Mouse (Mus musculus): ENCODE results near the gene Gm49510. TPM values are rescaled to one million over a fixed set of nuclear protein-coding genes. Genes with fewer than 3 reads are reported as not detected.
A peak's percentile ranks its signal among the peaks of the same experiment; 100 is the strongest.

Gm49510 gene
- polyA plus RNA-seq, 1 experiment from 2014 or later: not detected

- Histone ChIP-seq H3K4me2 (replicated peaks; ENCODE audit: low read depth, low read length) (peak overlapping the region; percentile 67), H3K9me3 (ENCODE audit: control insufficient read depth, low read depth, low read length) (no peaks in the 10 kb centered on the region), H3K4me3 (ENCODE audit: low read depth, low read length) (peak overlapping the region; percentile 67), H3K36me3 (ENCODE audit: control insufficient read depth, insufficient read depth, low read length) (peaks cover 30% of the 10 kb centered on the region; the same call in 1 of the 2 replicates), H3K27me3 (ENCODE audit: control insufficient read depth, insufficient read depth, low read length) (no peaks in the 10 kb centered on the region), H3K4me1 (ENCODE audit: control insufficient read depth, insufficient read depth, low read length) (peaks cover 37% of the 10 kb centered on the region), H3K9ac (replicated peaks; ENCODE audit: low read depth, low read length) (peak overlapping the region; percentile 67), H3K27ac (ENCODE audit: low read length) (peak overlapping the region; percentile 82)
- ATAC-seq (ENCODE audit: insufficient number of reproducible peaks, insufficient read depth, low FRiP score, low read depth): 0 out of 2 replicates have a peak, but pooled peaks have one; percentile 5
- WGBS: 10% methylated on average over 18 of the region's 18 CpGs
Measured at GRCm38 (mm10) chr15:78900585-78901421, 1.3 kb downstream of the Gm49510 start.

- Histone ChIP-seq H3K27me3 (ENCODE audit: control insufficient read depth, insufficient read depth, low read length) (no peaks in the 10 kb centered on the region), H3K36me3 (ENCODE audit: control insufficient read depth, insufficient read depth, low read length) (peaks cover 35% of the 10 kb centered on the region; the same call in 1 of the 2 replicates), H3K4me3 (ENCODE audit: low read depth, low read length) (peak overlapping the region; percentile 67), H3K9me3 (ENCODE audit: control insufficient read depth, low read depth, low read length) (no peaks in the 10 kb centered on the region), H3K4me1 (ENCODE audit: control insufficient read depth, insufficient read depth, low read length) (peaks cover 33% of the 10 kb centered on the region), H3K9ac (replicated peaks; ENCODE audit: low read depth, low read length) (peak overlapping the region; percentile 67), H3K4me2 (replicated peaks; ENCODE audit: low read depth, low read length) (peak overlapping the region; percentile 67), H3K27ac (ENCODE audit: low read length) (peak overlapping the region; percentile 82; the same call in 1 of the 2 replicates)
- 36% methylated on average over 8 of the region's 8 CpGs for WGBS
- 0 out of 2 replicates have a peak, but pooled peaks have one; percentile 1 for ATAC-seq (ENCODE audit: insufficient number of reproducible peaks, insufficient read depth, low FRiP score, low read depth)
Measured at GRCm38 (mm10) chr15:78901422-78901789, 1.9 kb downstream of the Gm49510 start.

- Histone ChIP-seq H3K4me3 (ENCODE audit: low read depth, low read length) (no peak overlapping the region), H3K4me2 (replicated peaks; ENCODE audit: low read depth, low read length) (0 out of 2 replicates have a peak overlapping the region, but pooled peaks have one; percentile 10), H3K9me3 (ENCODE audit: control insufficient read depth, low read depth, low read length) (no peaks in the 10 kb centered on the region), H3K27me3 (ENCODE audit: control insufficient read depth, insufficient read depth, low read length) (no peaks in the 10 kb centered on the region), H3K36me3 (ENCODE audit: control insufficient read depth, insufficient read depth, low read length) (peaks cover 54% of the 10 kb centered on the region), H3K9ac (replicated peaks; ENCODE audit: low read depth, low read length) (no peak overlapping the region), H3K4me1 (ENCODE audit: control insufficient read depth, insufficient read depth, low read length) (peaks cover 25% of the 10 kb centered on the region), H3K27ac (ENCODE audit: low read length) (no peak overlapping the region)
- WGBS: 10% methylated on average over 2 of the region's 2 CpGs
- ATAC-seq (ENCODE audit: insufficient number of reproducible peaks, insufficient read depth, low FRiP score, low read depth): no peak
Measured at GRCm38 (mm10) chr15:78903243-78903642, 3.8 kb downstream of the Gm49510 start.

- H3K4me1 ChIP-seq (ENCODE audit: control insufficient read depth, insufficient read depth, low read length): no peaks in the 10 kb centered on the region
- no peak overlapping the region for H3K27ac ChIP-seq (ENCODE audit: low read length)
- H3K27me3 ChIP-seq (ENCODE audit: control insufficient read depth, insufficient read depth, low read length): no peaks in the 10 kb centered on the region
- no peaks in the 10 kb centered on the region for H3K9me3 ChIP-seq (ENCODE audit: control insufficient read depth, low read depth, low read length)
- H3K4me2 ChIP-seq (replicated peaks; ENCODE audit: low read depth, low read length): no peak overlapping the region
- H3K4me3 ChIP-seq (ENCODE audit: low read depth, low read length): no peak overlapping the region
- ATAC-seq (ENCODE audit: insufficient number of reproducible peaks, insufficient read depth, low FRiP score, low read depth): no peak
- WGBS: 67% methylated on average over 7 of the region's 7 CpGs
- H3K36me3 ChIP-seq (ENCODE audit: control insufficient read depth, insufficient read depth, low read length): peaks cover 80% of the 10 kb centered on the region
- no peak overlapping the region for H3K9ac ChIP-seq (replicated peaks; ENCODE audit: low read depth, low read length)
Measured at GRCm38 (mm10) chr15:78908399-78908798, 8.9 kb downstream of the Gm49510 start.

GRCm38 (mm10) chr15:78908982-78909381 lies 9.5 kb downstream of the Gm49510 start:
- no peaks in the 10 kb centered on the region for H3K4me1 ChIP-seq (ENCODE audit: control insufficient read depth, insufficient read depth, low read length)
- H3K4me3 ChIP-seq (ENCODE audit: low read depth, low read length): no peak overlapping the region
- no peak overlapping the region for H3K9ac ChIP-seq (replicated peaks; ENCODE audit: low read depth, low read length)
- no peak for ATAC-seq (ENCODE audit: insufficient number of reproducible peaks, insufficient read depth, low FRiP score, low read depth)
- no peak overlapping the region for H3K4me2 ChIP-seq (replicated peaks; ENCODE audit: low read depth, low read length)
- no peaks in the 10 kb centered on the region for H3K27me3 ChIP-seq (ENCODE audit: control insufficient read depth, insufficient read depth, low read length)
- no peaks in the 10 kb centered on the region for H3K9me3 ChIP-seq (ENCODE audit: control insufficient read depth, low read depth, low read length)
- H3K27ac ChIP-seq (ENCODE audit: low read length): no peak overlapping the region
- WGBS: 88% methylated on average over 8 of the region's 8 CpGs
- H3K36me3 ChIP-seq (ENCODE audit: control insufficient read depth, insufficient read depth, low read length): peaks cover 74% of the 10 kb centered on the region

GRCm38 (mm10) chr15:78912040-78912439 lies 12.6 kb downstream of the Gm49510 start:
- WGBS: 33% methylated on average over 9 of the region's 9 CpGs

GRCm38 (mm10) chr15:78913632-78914090 lies 14.2 kb downstream of the Gm49510 start, which contains the start of gene Pdxp:
Gene Pdxp (plus strand): TSS chr15:78913919.
- H3K9ac ChIP-seq (replicated peaks; ENCODE audit: low read depth, low read length): peak within 1 kb of the TSS; percentile 74
- under 1% methylated on average over 50 of the region's 51 CpGs for whole genome bisulfite sequencing
- no peaks in the 10 kb centered on the region for H3K9me3 ChIP-seq (ENCODE audit: control insufficient read depth, low read depth, low read length)
- H3K4me2 ChIP-seq (replicated peaks; ENCODE audit: low read depth, low read length): peak within 1 kb of the TSS; percentile 97
- ATAC-seq (ENCODE audit: insufficient number of reproducible peaks, insufficient read depth, low FRiP score, low read depth): peak; percentile 91
- peaks cover 34% of the 10 kb centered on the region for H3K36me3 ChIP-seq (ENCODE audit: control insufficient read depth, insufficient read depth, low read length)
- peak within 1 kb of the TSS; percentile 91 for H3K27ac ChIP-seq (ENCODE audit: low read length)
- no peaks in the 10 kb centered on the region for H3K27me3 ChIP-seq (ENCODE audit: control insufficient read depth, insufficient read depth, low read length)
- peak within 1 kb of the TSS; percentile 70 for H3K4me3 ChIP-seq (ENCODE audit: low read depth, low read length)
- H3K4me1 ChIP-seq (ENCODE audit: control insufficient read depth, insufficient read depth, low read length): peaks cover 19% of the 10 kb centered on the region

More at GRCm38 (mm10) chr15:78912040-78912439, 12.6 kb downstream of the Gm49510 start:
- Histone ChIP-seq H3K4me3 (ENCODE audit: low read depth, low read length) (no peak overlapping the region), H3K4me1 (ENCODE audit: control insufficient read depth, insufficient read depth, low read length) (peaks cover 19% of the 10 kb centered on the region), H3K27ac (ENCODE audit: low read length) (no peak overlapping the region), H3K9ac (replicated peaks; ENCODE audit: low read depth, low read length) (no peak overlapping the region), H3K27me3 (ENCODE audit: control insufficient read depth, insufficient read depth, low read length) (no peaks in the 10 kb centered on the region), H3K36me3 (ENCODE audit: control insufficient read depth, insufficient read depth, low read length) (peaks cover 46% of the 10 kb centered on the region), H3K9me3 (ENCODE audit: control insufficient read depth, low read depth, low read length) (no peaks in the 10 kb centered on the region), H3K4me2 (replicated peaks; ENCODE audit: low read depth, low read length) (no peak overlapping the region)
- no peak for ATAC-seq (ENCODE audit: insufficient number of reproducible peaks, insufficient read depth, low FRiP score, low read depth)

GRCm38 (mm10) chr15:78914091-78914822 lies 14.8 kb downstream of the Gm49510 start:
- H3K27ac ChIP-seq (ENCODE audit: low read length): peak overlapping the region; percentile 91
- H3K4me1 ChIP-seq (ENCODE audit: control insufficient read depth, insufficient read depth, low read length): peaks cover 19% of the 10 kb centered on the region
- peaks cover 30% of the 10 kb centered on the region for H3K36me3 ChIP-seq (ENCODE audit: control insufficient read depth, insufficient read depth, low read length)
- peak overlapping the region; percentile 97 for H3K4me2 ChIP-seq (replicated peaks; ENCODE audit: low read depth, low read length)
- H3K27me3 ChIP-seq (ENCODE audit: control insufficient read depth, insufficient read depth, low read length): no peaks in the 10 kb centered on the region
- peak; percentile 47 for ATAC-seq (ENCODE audit: insufficient number of reproducible peaks, insufficient read depth, low FRiP score, low read depth)
- WGBS: 0% methylated on average over 72 of the region's 87 CpGs
- no peaks in the 10 kb centered on the region for H3K9me3 ChIP-seq (ENCODE audit: control insufficient read depth, low read depth, low read length)
- peak overlapping the region; percentile 70 for H3K4me3 ChIP-seq (ENCODE audit: low read depth, low read length)
- peak overlapping the region; percentile 74 for H3K9ac ChIP-seq (replicated peaks; ENCODE audit: low read depth, low read length)
